Mouse (Mus musculus) ES-E14 (cell line): ENCODE measurements around the gene Foxp1. TPM values are rescaled to one million over a fixed set of nuclear protein-coding genes. Genes with fewer than 3 reads are reported as not detected.

Source experiments
- DNase-seq: peaks from one replicate; pipeline ENCODE4 v3.0.0-alpha.2; 2013; ENCODE audit warnings: low read depth, low spot score
- H3K27ac ChIP-seq: 2 replicates; pipeline ENCODE4 v1.5.1; 2012; ENCODE audit warnings: low read depth, mild to moderate bottlenecking, low read length, moderate library complexity, mixed read lengths; ENCODE audit not compliant: poor library complexity, insufficient read depth, severe bottlenecking
- H3K36me3 ChIP-seq: 2 replicates; pipeline ENCODE4 v1.6.1; 2012; ENCODE audit warnings: mild to moderate bottlenecking, low read length, moderate library complexity, mixed read lengths; ENCODE audit not compliant: control insufficient read depth, poor library complexity, insufficient read depth, severe bottlenecking
- H3K4me1 ChIP-seq, 2 experiments: fragments of 150-350 bp in 1 of 2; sonication (generic) in 1 of 2; 2 replicates each; pipeline ENCODE4 v1.6.1; 2012; ENCODE audit warnings: low read length in 2 of 2, mild to moderate bottlenecking in 1 of 2, mixed read lengths in 1 of 2; ENCODE audit not compliant: control insufficient read depth in 2 of 2, insufficient read depth in 2 of 2, poor library complexity in 1 of 2
- H3K4me3 ChIP-seq, 2 experiments: fragments of 150-350 bp in 1 of 2; sonication (generic) in 1 of 2; 2 replicates each; pipeline ENCODE4 v1.5.1; 2012; ENCODE audit warnings: low read length in 2 of 2, low read depth in 1 of 2, mild to moderate bottlenecking in 1 of 2, mixed read lengths in 1 of 2; ENCODE audit not compliant: insufficient read depth in 1 of 2, poor library complexity in 1 of 2, severe bottlenecking in 1 of 2
- H3K9ac ChIP-seq: 2 replicates; pipeline ENCODE4 v1.6.1; 2012; ENCODE audit warnings: low read depth, mild to moderate bottlenecking, low read length, mixed read lengths; ENCODE audit not compliant: poor library complexity, insufficient read depth, severe bottlenecking
- H3K9me3 ChIP-seq: fragments of 150-350 bp; sonication (generic); 2 replicates; pipeline ENCODE4 v1.6.1; 2012; ENCODE audit warnings: low read depth, mild to moderate bottlenecking, low read length; ENCODE audit not compliant: control insufficient read depth, insufficient read depth
- CHD2 ChIP-seq: IDR thresholded peaks from 2 replicates; pipeline ENCODE4 v1.6.1; 2014; ENCODE audit warnings: mild to moderate bottlenecking, low read depth, low read length, inconsistent platforms
- HCFC1 ChIP-seq: IDR thresholded peaks from 2 replicates; pipeline ENCODE4 v1.6.1; 2012; ENCODE audit warnings: low read length, inconsistent platforms, borderline replicate concordance; ENCODE audit not compliant: insufficient read depth
- MAFK ChIP-seq: IDR thresholded peaks from 2 replicates; pipeline ENCODE4 v1.6.1; 2014; ENCODE audit warnings: mild to moderate bottlenecking, low read depth, low read length, inconsistent platforms; ENCODE audit not compliant: insufficient read depth
- ZC3H11A ChIP-seq: IDR thresholded peaks from 2 replicates; pipeline ENCODE4 v1.6.1; 2012; ENCODE audit warnings: low read depth, mild to moderate bottlenecking, inconsistent platforms, low read length, borderline replicate concordance
- ZNF384 ChIP-seq: IDR thresholded peaks from 2 replicates; pipeline ENCODE4 v1.6.1; 2012; ENCODE audit warnings: low read depth, low read length, inconsistent platforms
- in situ Hi-C, 2 experiments: fragments of 600-800 bp; cut with MboI; formaldehyde crosslinking; loops; one replicate each; pipeline ENCODE4 v1.15.1; 2025; ENCODE audit warnings: low sequenced_read_pairs in 2 of 2, inconsistent platforms in 1 of 2; ENCODE audit not compliant: unreplicated experiment in 2 of 2
- total RNA-seq: library from RNA; depleted of rRNA; stranded (reverse); fragments of 300-350 nt; gene quantifications from 2 replicates; pipeline ENCODE4 v1.2.3, GENCODE M21; 2012

Foxp1 gene
- total RNA-seq, 1 experiment = 70.0 TPM

GRCm38 (mm10) chr6:99388741-99389675 lies 133.5 kb downstream of the Foxp1 start:
- in situ Hi-C loops = no loop called here
- H3K4me3 ChIP-seq = peak overlapping the region in 1 of 2 experiments; percentile 26; a peak in 2 of 4 replicates
- H3K27ac ChIP-seq = no peak overlapping the region

GRCm38 (mm10) chr6:99388023-99388422 lies 134.5 kb downstream of the Foxp1 start:
- Histone ChIP-seq H3K4me1 (peaks cover 5 to 12% of the 10 kb centered on the region in 2 experiments), H3K36me3 (no peaks in the 10 kb centered on the region), H3K27ac (no peak overlapping the region), H3K9me3 (no peaks in the 10 kb centered on the region), H3K4me3 (no peak overlapping the region), H3K9ac (no peak overlapping the region)
- TF ChIP-seq MAFK = no peak
- in situ Hi-C loops = no loop called here
- DNase-seq = no peak

More at GRCm38 (mm10) chr6:99388741-99389675, 133.5 kb downstream of the Foxp1 start:
- no peaks in the 10 kb centered on the region for H3K9me3 ChIP-seq
- no peak for TF ChIP-seq MAFK
- TF ChIP-seq ZC3H11A = no peak
- no peak for TF ChIP-seq ZNF384
- TF ChIP-seq CHD2 = no peak
- no peak for TF ChIP-seq HCFC1
- peaks cover 6 to 8% of the 10 kb centered on the region in 2 experiments for H3K4me1 ChIP-seq
- no peaks in the 10 kb centered on the region for H3K36me3 ChIP-seq
- DNase-seq = no peak
- H3K9ac ChIP-seq = no peak overlapping the region

- Histone ChIP-seq H3K36me3 (no peaks in the 10 kb centered on the region), H3K9ac (no peak overlapping the region), H3K9me3 (no peaks in the 10 kb centered on the region), H3K4me3 (no peak overlapping the region), H3K4me1 (peaks cover 5 to 12% of the 10 kb centered on the region in 2 experiments), H3K27ac (no peak overlapping the region)
- no peak for DNase-seq
- TF ChIP-seq ZNF384 (no peak), CHD2 (no peak), ZC3H11A (no peak), HCFC1 (no peak), MAFK (no peak)
- in situ Hi-C loops = no loop called here
Measured at GRCm38 (mm10) chr6:99385059-99385604, 137.4 kb downstream of the Foxp1 start.

- DNase-seq = no peak
- H3K9ac ChIP-seq = no peak overlapping the region
- H3K27ac ChIP-seq = no peak overlapping the region
- in situ Hi-C loops = no loop called here
- TF ChIP-seq ZC3H11A (no peak), MAFK (no peak), ZNF384 (no peak), HCFC1 (no peak)
- no peak overlapping the region for H3K4me3 ChIP-seq
- H3K36me3 ChIP-seq = no peaks in the 10 kb centered on the region
- H3K4me1 ChIP-seq = peaks cover 8 to 17% of the 10 kb centered on the region in 2 experiments
- H3K9me3 ChIP-seq = no peaks in the 10 kb centered on the region
Measured at GRCm38 (mm10) chr6:99383846-99384472, 138.6 kb downstream of the Foxp1 start.
